Mouse (Mus musculus) heart, postnatal 0 days (tissue): ENCODE measurements around the gene Rab31. TPM values are rescaled to one million over a fixed set of nuclear protein-coding genes. Genes with fewer than 3 reads are reported as not detected.
A peak's percentile ranks its signal among the peaks of the same experiment; 100 is the strongest.

Experiments
- ATAC-seq: fragments of 200-750 bp; cut with Nextera tagmentation; 2 replicates; pipeline ENCODE4 v1.8.0; 2017; ENCODE audit warnings: low read depth, moderate number of reproducible peaks, moderate library complexity; ENCODE audit not compliant: insufficient read depth
- DNase-seq: peaks from one replicate; pipeline ENCODE4 v3.0.0-alpha.2; 2016; ENCODE audit warnings: low spot score
- H3K27ac ChIP-seq: fragments of 300-500 bp; sonication (generic); 2 replicates; pipeline ENCODE4 v1.5.1; 2014; ENCODE audit warnings: low read depth, mild to moderate bottlenecking
- H3K27me3 ChIP-seq: fragments of 300-500 bp; sonication (generic); 2 replicates; pipeline ENCODE4 v1.6.1; 2014; ENCODE audit warnings: low read length, mixed read lengths; ENCODE audit not compliant: control insufficient read depth, insufficient read depth
- H3K36me3 ChIP-seq: fragments of 300-500 bp; sonication (generic); replicated peaks from 2 replicates; pipeline ENCODE4 v1.6.1; 2014; ENCODE audit warnings: low read length, mixed read lengths; ENCODE audit not compliant: control insufficient read depth, insufficient read depth
- H3K4me1 ChIP-seq: fragments of 300-500 bp; sonication (generic); 2 replicates; pipeline ENCODE4 v1.6.1; 2014; ENCODE audit warnings: antibody characterized with exemption; ENCODE audit not compliant: control insufficient read depth, insufficient read depth
- H3K4me2 ChIP-seq: fragments of 300-500 bp; sonication (generic); 2 replicates; pipeline ENCODE4 v1.6.1; 2014; ENCODE audit warnings: low read depth, mild to moderate bottlenecking, low read length, moderate library complexity
- H3K4me3 ChIP-seq: fragments of 300-500 bp; sonication (generic); 2 replicates; pipeline ENCODE4 v1.5.1; 2014; ENCODE audit warnings: low read depth, low read length
- H3K9ac ChIP-seq: fragments of 300-500 bp; sonication (generic); replicated peaks from 2 replicates; pipeline ENCODE4 v1.6.1; 2014; ENCODE audit warnings: low read depth, low read length, mixed read lengths
- H3K9me3 ChIP-seq: fragments of 300-500 bp; sonication (generic); replicated peaks from 2 replicates; pipeline ENCODE4 v1.6.1; 2016; ENCODE audit warnings: low read length; ENCODE audit not compliant: control insufficient read depth
- CTCF ChIP-seq: IDR thresholded peaks from 2 replicates; pipeline ENCODE4 v1.5.1; 2016; ENCODE audit warnings: antibody characterized with exemption, control low read depth, low read depth
- EP300 ChIP-seq: IDR thresholded peaks from 2 replicates; pipeline ENCODE4 v1.6.1; 2016; ENCODE audit warnings: antibody characterized with exemption, low read depth
- WGBS: fragments of 180-500 bp; shearing (Covaris S2); extraction: QIAGEN DNeasy Blood & Tissue Kit; methylation state at CpG from one replicate; pipeline ENCODE4 v1.1.7; 2014; 5-methylcytosine and 5-hydroxymethylcytosine counted together
- polyA plus RNA-seq: library from polyadenylated mRNA; unstranded; fragments of >200 nt; fragmentation: Nextera tagmentation; extraction: Ambion mirVana; gene quantifications from 2 replicates; pipeline ENCODE4 v1.2.1, GENCODE M21; 2015
- total RNA-seq: library from RNA; depleted of rRNA; stranded (reverse); fragments of >200 nt; gene quantifications from 2 replicates; pipeline ENCODE4 v1.2.3, GENCODE M21; 2014; ENCODE audit warnings: low replicate concordance

Rab31 gene
- total and polyA plus RNA-seq, 2 experiments from 2014 or later, result 22.5 to 44.1 TPM

- 0 out of 2 replicates have a peak, but pooled peaks cover 4% of the 10 kb centered on the region for H3K4me1 ChIP-seq
- no peaks in the 10 kb centered on the region for H3K9me3 ChIP-seq
- H3K4me2 ChIP-seq, result no peak overlapping the region
- H3K27ac ChIP-seq, result peak overlapping the region; percentile 63
- 43% methylated on average over 3 of the region's 3 CpGs for WGBS
- no peak overlapping the region for H3K9ac ChIP-seq
- no peak overlapping the region for H3K4me3 ChIP-seq
- DNase-seq, result no peak
- TF ChIP-seq EP300, result no peak
- TF ChIP-seq CTCF, result no peak
- no peaks in the 10 kb centered on the region for H3K27me3 ChIP-seq
- H3K36me3 ChIP-seq, result no peaks in the 10 kb centered on the region
- peak; percentile 79 for ATAC-seq
Observed at GRCm38 (mm10) chr17:65683316-65683715, 89.2 kb downstream of the Rab31 start.

DNA sequence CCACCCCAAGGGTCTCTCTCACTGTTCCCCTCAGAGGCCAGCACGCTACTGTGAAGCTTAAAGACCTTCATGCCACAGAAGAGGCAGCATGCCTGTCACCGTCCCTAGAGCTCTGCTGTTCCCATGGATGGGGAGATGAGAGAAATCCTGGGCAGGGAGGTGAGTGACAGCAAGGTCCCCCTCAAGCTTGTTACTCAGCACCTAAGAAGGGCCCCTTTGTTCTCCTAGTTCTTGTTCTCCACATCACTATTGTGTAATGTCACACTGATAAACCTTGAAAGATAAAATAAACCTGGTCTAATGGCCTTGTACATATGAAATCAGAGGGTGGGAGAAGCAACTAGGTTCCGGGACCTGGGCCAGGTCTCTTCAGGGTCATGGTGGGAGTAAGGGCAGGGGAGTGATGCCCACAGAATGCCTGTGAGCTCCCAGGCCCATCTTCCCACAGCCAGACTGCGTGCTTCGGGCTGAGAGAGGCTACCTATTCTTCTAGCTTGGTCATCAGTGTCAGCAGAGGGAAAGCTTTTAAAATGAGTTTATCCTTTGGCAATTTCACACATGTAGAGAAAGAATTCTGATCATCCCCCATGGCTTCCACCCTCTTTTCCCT is 90.4 kb downstream of the Rab31 start:
- WGBS, result 65% methylated on average over 5 of the region's 5 CpGs
- no peak for ATAC-seq

DNA sequence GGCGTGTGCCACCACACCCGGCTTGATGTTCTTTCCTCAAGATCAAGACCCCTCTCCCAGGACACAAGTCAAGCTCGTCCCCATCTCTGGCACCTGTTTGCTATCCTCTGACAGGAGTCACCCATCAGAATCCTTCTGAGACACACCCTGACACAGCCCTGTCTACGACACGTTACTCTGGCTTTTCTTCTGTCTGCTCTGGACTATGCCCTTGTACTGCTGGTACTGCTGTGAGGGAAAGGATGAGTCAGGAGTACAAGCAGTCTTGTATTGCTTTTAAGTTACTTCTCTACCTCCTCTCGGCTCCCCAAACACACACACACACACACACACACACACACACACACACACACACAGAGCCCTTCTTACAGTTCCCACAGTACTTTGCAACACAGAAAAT is 91.0 kb downstream of the Rab31 start:
- Histone ChIP-seq H3K9me3 (no peaks in the 10 kb centered on the region), H3K4me1 (0 out of 2 replicates have a peak, but pooled peaks cover 4% of the 10 kb centered on the region), H3K27ac (no peak overlapping the region), H3K9ac (no peak overlapping the region), H3K4me2 (no peak overlapping the region), H3K27me3 (no peaks in the 10 kb centered on the region), H3K36me3 (no peaks in the 10 kb centered on the region), H3K4me3 (no peak overlapping the region)
- WGBS, result 81% methylated on average over 6 of the region's 6 CpGs
- no peak for DNase-seq
- ATAC-seq, result no peak
- no peak for TF ChIP-seq CTCF
- TF ChIP-seq EP300, result no peak

More for the DNA sequence above, 90.4 kb downstream of the Rab31 start:
- TF ChIP-seq CTCF (no peak), EP300 (no peak)
- H3K4me3 ChIP-seq, result no peak overlapping the region
- H3K9ac ChIP-seq, result no peak overlapping the region
- H3K9me3 ChIP-seq, result no peaks in the 10 kb centered on the region
- no peaks in the 10 kb centered on the region for H3K36me3 ChIP-seq
- H3K27me3 ChIP-seq, result no peaks in the 10 kb centered on the region
- no peak for DNase-seq
- H3K4me2 ChIP-seq, result no peak overlapping the region
- 0 out of 2 replicates have a peak, but pooled peaks cover 4% of the 10 kb centered on the region for H3K4me1 ChIP-seq
- no peak overlapping the region for H3K27ac ChIP-seq

- DNase-seq (no peak), ATAC-seq (no peak)
- TF ChIP-seq CTCF, result no peak
- no peak for TF ChIP-seq EP300
- Histone ChIP-seq H3K27me3 (no peaks in the 10 kb centered on the region), H3K4me2 (no peak overlapping the region), H3K9ac (no peak overlapping the region), H3K27ac (no peak overlapping the region), H3K4me1 (0 out of 2 replicates have a peak, but pooled peaks cover 4% of the 10 kb centered on the region), H3K4me3 (no peak overlapping the region), H3K9me3 (no peaks in the 10 kb centered on the region), H3K36me3 (no peaks in the 10 kb centered on the region)
- 88% methylated on average over 2 of the region's 2 CpGs for WGBS
Observed at GRCm38 (mm10) chr17:65680801-65681412, 91.6 kb downstream of the Rab31 start.

- Histone ChIP-seq H3K4me2 (no peak overlapping the region), H3K4me3 (no peak overlapping the region), H3K27ac (peak overlapping the region; percentile 75), H3K27me3 (no peaks in the 10 kb centered on the region), H3K9me3 (no peaks in the 10 kb centered on the region), H3K4me1 (peaks cover 9% of the 10 kb centered on the region), H3K36me3 (no peaks in the 10 kb centered on the region), H3K9ac (no peak overlapping the region)
- peak; percentile 43 for DNase-seq
- TF ChIP-seq EP300 (peak; percentile 86), CTCF (no peak)
- peak; percentile 72 for ATAC-seq
- WGBS, result 67% methylated on average over 14 of the region's 14 CpGs
Observed at GRCm38 (mm10) chr17:65679806-65680446, 92.6 kb downstream of the Rab31 start.
